Mouse (Mus musculus) kidney, adult 2 months (tissue): Measurements from ENCODE around the gene Zfand2b. TPM values are rescaled to one million over a fixed set of nuclear protein-coding genes. Genes with fewer than 3 reads are reported as not detected.
A peak's percentile ranks its signal among the peaks of the same experiment; 100 is the strongest.

Source experiments
- DNase-seq: peaks from one replicate; pipeline ENCODE4 v3.0.0; 2021
- H3K27ac ChIP-seq: fragments of 200-500 bp; 2 replicates; pipeline ENCODE4 v1.5.1; 2012; ENCODE audit warnings: low read depth, low read length, control low read depth, inconsistent platforms; ENCODE audit not compliant: insufficient read depth
- H3K27me3 ChIP-seq: fragments of 200-500 bp; replicated peaks from 2 replicates; pipeline ENCODE4 v1.6.1; 2012; ENCODE audit warnings: mild to moderate bottlenecking, moderate library complexity, low read length, inconsistent platforms; ENCODE audit not compliant: control insufficient read depth, insufficient read depth
- H3K36me3 ChIP-seq: fragments of 200-500 bp; 2 replicates; pipeline ENCODE4 v1.6.1; 2012; ENCODE audit warnings: mild to moderate bottlenecking, moderate library complexity, low read length, inconsistent platforms; ENCODE audit not compliant: control insufficient read depth, insufficient read depth
- H3K4me1 ChIP-seq: fragments of 200-500 bp; 2 replicates; pipeline ENCODE4 v1.6.1; 2011; ENCODE audit warnings: low read length; ENCODE audit not compliant: control insufficient read depth, insufficient read depth
- H3K4me3 ChIP-seq: fragments of 200-500 bp; 2 replicates; pipeline ENCODE4 v1.5.1; 2011; ENCODE audit warnings: mild to moderate bottlenecking, low read depth, low read length, control low read depth; ENCODE audit not compliant: insufficient read depth
- CTCF ChIP-seq: fragments of 200-500 bp; conservative IDR thresholded peaks from 2 replicates; pipeline ENCODE4 v1.5.1; 2011; ENCODE audit warnings: low read depth, mild to moderate bottlenecking, control low read depth, low read length, moderate library complexity, mixed read lengths; ENCODE audit not compliant: insufficient read depth, insufficient read length
- POLR2A ChIP-seq: fragments of 200-500 bp; IDR thresholded peaks from one replicate; pipeline ENCODE4 v1.6.1; 2011; ENCODE audit warnings: low read depth, low read length, control low read depth
- WGBS: fragments of 180-500 bp; shearing (Covaris S2); methylation state at CpG from one replicate; pipeline ENCODE4 v1.1.7; 2018; 5-methylcytosine and 5-hydroxymethylcytosine counted together
- polyA plus RNA-seq: library from polyadenylated mRNA; depleted of rRNA; stranded (reverse); fragments of >200 nt; gene quantifications from 2 replicates; pipeline ENCODE4 v1.2.3, GENCODE M21; 2012; rRNA removed

The Zfand2b gene
- polyA plus RNA-seq: 61.6 and 73.7 TPM in 2 replicates

DNA sequence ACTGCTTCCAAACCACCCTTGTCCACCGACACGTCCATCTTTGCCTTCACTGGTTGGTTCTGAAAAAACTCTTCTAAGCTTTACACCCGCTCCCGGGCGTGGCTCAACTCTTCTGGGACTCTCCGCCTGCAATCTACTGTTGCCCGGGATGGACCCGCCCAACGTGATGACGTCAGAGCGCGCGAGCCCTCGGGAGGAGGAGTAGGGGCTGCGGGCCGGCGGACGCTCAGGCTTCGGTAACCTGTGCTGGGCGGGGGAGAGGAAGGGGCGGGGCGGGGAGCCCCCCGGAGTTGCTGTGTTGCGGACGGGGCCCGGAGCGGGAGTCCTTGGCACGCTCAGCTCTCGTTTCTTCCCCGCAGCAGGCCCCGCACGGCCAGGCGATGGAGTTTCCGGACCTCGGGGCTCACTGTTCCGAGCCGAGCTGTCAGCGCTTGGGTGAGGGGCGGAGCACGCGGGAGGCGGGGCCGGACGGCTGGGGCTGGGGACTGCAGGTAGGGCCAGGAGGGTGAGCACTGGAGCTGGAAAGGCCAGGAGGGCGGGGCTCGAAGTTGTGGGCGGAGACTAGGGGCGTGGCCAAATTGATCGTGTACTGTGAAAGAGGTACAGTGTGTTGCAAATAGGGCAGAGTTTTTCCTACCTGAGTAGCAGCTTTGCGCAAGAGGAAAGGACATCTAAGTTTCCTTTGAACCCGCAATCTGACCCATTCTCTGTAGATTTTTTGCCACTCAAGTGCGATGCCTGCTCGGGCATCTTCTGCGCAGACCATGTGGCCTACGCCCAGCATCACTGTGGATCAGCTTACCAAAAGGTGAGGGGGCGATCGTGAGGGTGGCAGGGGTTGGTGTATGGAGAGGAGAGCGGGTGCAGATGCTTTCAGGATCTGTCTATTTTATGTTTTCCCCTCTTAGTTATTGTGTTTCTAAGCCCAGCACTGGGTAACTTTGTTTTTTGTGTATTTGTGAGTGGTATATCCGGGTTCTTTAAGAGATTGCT lies at the start of gene Zfand2b:
TSS of gene Zfand2b (plus strand) at position 175 of the 993 bp plus-strand sequence.
- TF ChIP-seq CTCF: no peak
- TF ChIP-seq POLR2A: peak; percentile 61

DNA sequence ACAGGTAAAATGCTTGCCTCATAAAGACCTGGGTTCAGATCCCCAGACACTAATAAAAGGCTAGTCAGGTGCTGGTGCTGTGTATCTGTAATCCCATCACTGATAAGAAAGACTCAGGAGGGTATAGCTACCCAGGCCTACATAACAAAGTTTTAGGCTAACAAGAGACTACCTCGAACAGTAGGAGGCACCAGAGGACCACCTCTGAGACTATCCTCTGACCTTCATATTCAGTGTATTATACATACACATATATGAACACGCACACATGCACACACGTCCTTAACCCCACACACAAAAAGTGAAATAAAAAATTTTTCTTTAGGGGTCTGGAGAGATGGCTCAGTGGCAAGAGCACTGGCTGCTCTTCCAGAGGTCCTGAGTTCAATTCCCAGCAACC lies 46.2 kb upstream of the Zfand2b start:
- Histone ChIP-seq H3K27ac (no peak overlapping the region), H3K4me3 (no peak overlapping the region), H3K4me1 (peaks cover 4% of the 10 kb centered on the region), H3K36me3 (no peaks in the 10 kb centered on the region), H3K27me3 (no peaks in the 10 kb centered on the region)
- TF ChIP-seq CTCF: no peak
- TF ChIP-seq POLR2A: no peak
- peak; percentile 19 for DNase-seq
- WGBS: 85% methylated on average over 3 of the region's 3 CpGs

More for the DNA sequence above, at the start of gene Zfand2b:
- H3K36me3 ChIP-seq: no peaks in the 10 kb centered on the region
- 2% methylated on average over 59 of the region's 59 CpGs for WGBS
- DNase-seq: peak; percentile 99
- H3K27me3 ChIP-seq: no peaks in the 10 kb centered on the region
- H3K4me1 ChIP-seq: peaks cover 8% of the 10 kb centered on the region; the same call in 1 of the 2 replicates
- peak within 1 kb of the TSS; percentile 62 for H3K4me3 ChIP-seq
- H3K27ac ChIP-seq: peak within 1 kb of the TSS; percentile 65; the same call in 1 of the 2 replicates

DNA sequence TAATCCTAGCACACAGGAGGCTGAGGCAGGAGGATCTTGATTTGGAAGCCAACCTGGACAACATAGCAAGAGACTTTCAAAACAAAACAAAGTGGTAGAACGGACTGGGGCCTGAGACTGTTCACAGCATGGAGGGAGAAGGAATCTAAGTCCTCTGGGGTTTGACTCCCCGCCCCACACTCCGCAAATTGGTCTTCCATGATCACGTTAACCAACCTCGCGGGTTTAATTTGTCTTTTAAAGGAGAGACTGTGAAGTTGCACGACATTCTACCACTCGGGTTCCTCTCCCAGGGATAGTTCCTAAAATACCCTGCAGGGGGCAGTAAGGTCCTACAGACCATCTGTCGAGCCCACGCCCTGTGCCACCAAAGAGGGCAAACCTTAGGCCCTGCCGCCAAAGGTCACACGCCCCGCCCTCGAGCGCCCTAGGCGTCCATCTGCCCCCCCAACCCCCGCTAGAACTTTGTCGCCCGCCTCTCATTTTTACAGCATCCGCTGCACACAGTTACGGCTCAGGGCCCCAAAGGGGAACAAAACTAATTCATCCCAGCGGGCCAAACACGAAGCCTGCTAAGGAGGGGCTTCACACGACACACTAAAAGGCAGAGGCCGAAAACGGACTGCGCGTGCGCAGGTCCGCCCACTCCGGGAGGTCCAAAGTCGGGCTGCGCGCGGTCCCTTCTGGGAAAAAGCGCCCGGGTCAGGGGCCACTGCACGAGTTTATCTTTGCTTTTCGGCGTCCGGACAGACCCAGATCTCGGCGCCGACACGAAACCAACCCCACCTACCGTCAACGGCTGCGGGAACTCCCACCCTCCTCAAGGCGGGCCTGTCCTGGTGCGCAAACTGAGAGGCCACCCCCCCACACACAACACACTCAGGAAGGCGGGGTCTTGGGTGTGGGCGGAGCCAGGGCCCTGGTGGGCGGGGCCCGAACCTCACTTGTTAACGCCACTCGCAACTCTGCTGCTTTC lies 43.8 kb upstream of the Zfand2b start, which contains the start of gene Nhej1:
TSS of gene Nhej1 (minus strand) at position 855 of the 976 bp plus-strand sequence.
- 2% methylated on average over 56 of the region's 56 CpGs for WGBS

DNA sequence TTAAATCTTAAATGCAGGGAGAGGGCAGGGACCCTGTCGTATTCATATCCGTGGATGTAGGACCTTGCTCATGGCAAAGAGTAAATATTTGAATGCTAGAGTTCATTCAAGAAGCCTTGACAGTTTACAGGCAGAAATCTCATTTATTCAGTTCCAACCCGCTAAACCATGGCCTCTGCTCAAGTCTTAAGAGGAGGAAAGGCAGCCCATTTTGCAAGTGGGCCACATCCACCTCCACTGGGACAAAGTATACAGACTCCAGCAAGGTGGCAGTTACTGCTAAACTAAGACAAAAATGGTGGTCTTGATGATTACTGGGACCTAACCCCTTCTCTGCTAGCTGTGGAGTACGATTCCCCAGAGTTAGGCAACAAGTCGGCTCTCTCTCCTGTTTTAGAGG lies 43.0 kb upstream of the Zfand2b start:
- Histone ChIP-seq H3K4me3 (peak overlapping the region; percentile 69; the same call in 1 of the 2 replicates), H3K36me3 (no peaks in the 10 kb centered on the region), H3K27ac (peak overlapping the region; percentile 98), H3K4me1 (peaks cover 4% of the 10 kb centered on the region), H3K27me3 (no peaks in the 10 kb centered on the region)
- DNase-seq: no peak
- TF ChIP-seq POLR2A: no peak
- TF ChIP-seq CTCF: no peak
- 37% methylated on average over 5 of the region's 5 CpGs for WGBS

More for the DNA sequence above, 43.8 kb upstream of the Zfand2b start, which contains the start of gene Nhej1:
- H3K27ac ChIP-seq: peak within 1 kb of the TSS; percentile 98
- peak; percentile 97 for DNase-seq
- no peaks in the 10 kb centered on the region for H3K27me3 ChIP-seq
- H3K4me3 ChIP-seq: peak within 1 kb of the TSS; percentile 69
- peaks cover 4% of the 10 kb centered on the region for H3K4me1 ChIP-seq
- H3K36me3 ChIP-seq: no peaks in the 10 kb centered on the region
- TF ChIP-seq POLR2A (peak; percentile 35), CTCF (peak; percentile 86)

DNA sequence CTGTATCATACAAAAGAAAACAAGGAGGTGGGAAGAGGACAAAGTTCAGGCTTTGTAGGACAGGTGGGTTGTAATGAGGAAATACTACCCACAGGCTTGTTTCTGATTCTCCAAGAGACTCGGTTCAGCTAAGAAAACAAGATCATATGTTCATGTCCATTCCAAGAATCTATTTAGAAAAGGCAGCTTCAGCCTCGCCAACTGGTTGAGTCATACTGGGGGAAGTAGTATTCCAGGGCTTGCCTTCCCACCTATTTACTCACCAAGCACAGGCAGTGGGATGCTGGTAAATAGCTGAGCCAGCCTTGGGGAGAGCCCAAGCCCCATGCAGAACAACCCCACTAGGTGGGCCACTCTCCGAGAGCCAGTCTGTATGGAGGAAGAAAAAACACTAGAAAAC lies 39.8 kb upstream of the Zfand2b start:
- peaks cover 9% of the 10 kb centered on the region for H3K4me1 ChIP-seq
- no peak overlapping the region for H3K27ac ChIP-seq
- no peaks in the 10 kb centered on the region for H3K27me3 ChIP-seq
- 81% methylated on average over 3 of the region's 3 CpGs for WGBS
- no peak for TF ChIP-seq CTCF
- no peak for TF ChIP-seq POLR2A
- no peak overlapping the region for H3K4me3 ChIP-seq
- H3K36me3 ChIP-seq: no peaks in the 10 kb centered on the region
- DNase-seq: no peak

DNA sequence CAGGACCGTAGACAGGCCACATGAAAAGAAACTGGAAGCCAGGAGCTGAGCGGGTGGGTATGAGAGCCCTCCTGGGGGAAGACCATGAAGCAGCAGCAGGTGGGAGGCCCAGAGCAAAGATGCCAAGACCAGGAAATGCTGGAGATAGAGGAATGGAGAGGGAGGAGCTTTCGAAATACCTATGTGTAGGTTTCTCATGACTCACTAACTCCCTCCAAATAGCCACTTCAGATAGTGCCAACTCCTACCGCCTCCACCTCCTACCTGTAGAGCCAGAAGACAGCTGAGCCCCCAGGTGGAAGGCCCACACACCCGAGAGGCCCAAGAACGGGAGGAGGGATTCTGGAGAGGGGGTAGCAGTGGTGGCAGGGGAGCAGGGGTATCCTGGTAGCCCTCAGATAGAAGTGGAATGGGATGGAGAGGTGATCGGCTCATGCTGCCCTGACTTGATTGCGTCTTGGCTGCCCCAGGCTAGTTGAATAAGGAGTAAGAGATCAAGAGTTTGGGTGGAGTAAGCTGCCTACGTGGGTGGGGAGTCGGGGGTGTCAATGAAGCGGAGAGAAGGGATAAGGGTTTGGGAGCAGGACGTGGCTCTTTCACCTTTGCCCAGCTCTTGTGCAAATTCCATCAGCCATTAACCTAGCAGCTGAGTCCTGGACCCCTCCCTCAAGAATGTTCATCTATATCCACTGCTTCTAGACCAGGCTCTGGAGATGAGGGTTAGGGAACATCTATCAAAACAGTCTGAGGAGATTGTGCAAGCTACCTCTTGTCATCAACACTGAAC lies 34.8 kb upstream of the Zfand2b start, which contains the start of gene Slc23a3:
TSS of gene Slc23a3 (minus strand) at position 470 of the 787 bp plus-strand sequence.
- TF ChIP-seq POLR2A: no peak
- TF ChIP-seq CTCF: no peak
- Histone ChIP-seq H3K4me3 (no peak within 1 kb of the TSS), H3K36me3 (peaks cover 6% of the 10 kb centered on the region), H3K4me1 (peaks cover 11% of the 10 kb centered on the region), H3K27me3 (no peaks in the 10 kb centered on the region), H3K27ac (no peak within 1 kb of the TSS)
- DNase-seq: peak; percentile 80
- WGBS: 39% methylated on average over 12 of the region's 12 CpGs
